Mouse (Mus musculus) embryonic fibroblast, embryonic 13.5 days (primary cell): ENCODE data around the gene Prdm16.

Source experiments
- CTCF ChIP-seq: IDR thresholded peaks from 2 replicates; pipeline ENCODE4 v1.5.1; 2011; ENCODE audit warnings: mild to moderate bottlenecking, control low read depth, low read length, moderate library complexity, borderline replicate concordance; ENCODE audit not compliant: insufficient read depth
- POLR2A ChIP-seq: IDR thresholded peaks from 2 replicates; pipeline ENCODE4 v1.6.1; 2011; ENCODE audit warnings: low read depth, mild to moderate bottlenecking, control low read depth, low read length, moderate library complexity

DNA sequence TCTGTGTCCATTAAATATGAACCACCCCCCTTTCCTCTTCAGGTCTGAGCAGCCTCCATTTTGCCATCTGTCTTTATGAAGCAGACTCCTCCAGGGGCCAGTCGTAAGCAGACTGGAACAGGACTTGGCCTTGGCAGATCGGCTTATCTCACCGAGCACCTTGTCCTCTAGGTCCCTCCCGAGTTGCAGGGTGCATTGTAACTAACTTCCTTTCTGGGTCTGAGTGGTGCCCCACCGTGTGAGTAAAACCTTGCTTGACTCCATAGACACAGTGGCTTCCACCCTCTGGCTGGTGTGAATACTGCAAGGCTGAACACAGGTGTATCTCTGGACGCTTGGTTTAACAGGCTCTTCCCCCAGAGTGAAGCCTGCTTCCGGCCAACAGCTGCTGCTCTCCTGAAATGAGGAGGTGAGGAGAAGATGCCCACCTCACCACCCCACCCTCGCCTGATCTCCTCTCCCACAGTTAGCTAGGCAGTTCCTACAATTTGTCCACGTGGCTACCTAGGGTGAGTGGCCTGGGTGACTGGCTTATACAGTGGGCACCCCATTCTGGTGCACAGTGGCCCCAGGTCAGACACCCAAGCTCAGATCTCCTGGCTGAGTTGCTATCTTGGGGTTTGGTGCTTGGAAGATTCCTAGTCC, 94.9 kb downstream of the Prdm16 start:
- TF ChIP-seq CTCF (no peak), POLR2A (no peak)
